Mouse (Mus musculus): Measurements from ENCODE around the gene Gm6217. TPM values are rescaled to one million over a fixed set of nuclear protein-coding genes. Genes with fewer than 3 reads are reported as not detected.
A peak's percentile ranks its signal among the peaks of the same experiment; 100 is the strongest.
"Not testable (repeated sequence)": the region's sequence is repeated elsewhere in the genome, so short reads cannot be mapped to it uniquely, and the experiment has no call there.

The Gm6217 gene
- polyA plus RNA-seq, 1 experiment, result not detected

DNA sequence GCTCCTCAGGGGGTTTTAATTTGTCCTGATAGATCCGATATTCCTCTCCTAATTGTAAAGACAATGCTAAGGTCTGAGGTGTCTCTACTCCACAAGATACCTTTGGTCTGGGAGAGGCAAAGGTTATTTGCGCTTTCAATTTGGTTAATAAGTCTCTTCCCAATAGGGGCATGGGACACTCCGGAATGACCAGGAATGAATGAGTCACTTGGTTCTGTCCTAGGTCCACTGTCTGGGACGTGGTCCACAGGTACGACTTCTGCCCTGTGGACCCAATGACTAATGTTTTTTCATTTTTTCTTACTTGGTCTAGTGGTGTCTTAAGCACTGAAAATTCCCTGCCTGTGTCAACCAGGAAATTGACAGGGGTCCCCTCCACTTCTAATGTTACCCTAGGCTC is 7.5 kb upstream of the Gm6217 start:
- H3K4me2 ChIP-seq (ENCODE audit: low read depth), result no peak overlapping the region
- TF ChIP-seq POLR2AphosphoS2 (IDR thresholded peaks at IDR 0.05; ENCODE audit: insufficient read length, low read depth), result no peak
- TF ChIP-seq TCF3 (IDR thresholded peaks at IDR 0.05; ENCODE audit: insufficient read length, low read depth), result no peak
- no peak for TF ChIP-seq REST (IDR thresholded peaks at IDR 0.05; ENCODE audit: insufficient read depth, insufficient read length)
- TF ChIP-seq TCF12 (IDR thresholded peaks at IDR 0.05; ENCODE audit: insufficient read depth, poor library complexity, severe bottlenecking), result no peak
- no peak for TF ChIP-seq USF1 (IDR thresholded peaks at IDR 0.05; ENCODE audit: low read depth)
- no peak for TF ChIP-seq MYOG (IDR thresholded peaks at IDR 0.05; ENCODE audit: control insufficient read depth in 1 of 3, insufficient read depth in 1 of 3, insufficient read length in 2 of 3, low read depth in 2 of 3)
- TF ChIP-seq E2F4 (IDR thresholded peaks at IDR 0.05; ENCODE audit: insufficient read depth), result no peak
- TF ChIP-seq SRF (IDR thresholded peaks at IDR 0.05; ENCODE audit: control insufficient read depth, insufficient read length, low read depth), result no peak
- no peak for TF ChIP-seq MYOD1 (IDR thresholded peaks at IDR 0.05; ENCODE audit: control insufficient read depth in 1 of 3, insufficient read length in 2 of 3, low read depth in 2 of 3)
- TF ChIP-seq CEBPB (IDR thresholded peaks at IDR 0.05; ENCODE audit: insufficient read depth, poor library complexity, severe bottlenecking), result no peak
- TF ChIP-seq MAX (IDR thresholded peaks at IDR 0.05; ENCODE audit: low read depth), result no peak
- TF ChIP-seq POLR2A (IDR thresholded peaks at IDR 0.05; ENCODE audit: insufficient read length, low read depth), result no peak
- H3K4me3 ChIP-seq, result no peak overlapping the region
- no peak overlapping the region for H3ac ChIP-seq (ENCODE audit: control insufficient read depth, insufficient read length)
- H3K27me3 ChIP-seq (ENCODE audit: control insufficient read depth, insufficient read depth, insufficient read length), result no peaks in the 10 kb centered on the region
- no peaks in the 10 kb centered on the region for H3K79me2 ChIP-seq (ENCODE audit: control insufficient read depth, insufficient read depth)
- H3K36me3 ChIP-seq (ENCODE audit: control insufficient read depth, insufficient read depth), result no peaks in the 10 kb centered on the region

DNA sequence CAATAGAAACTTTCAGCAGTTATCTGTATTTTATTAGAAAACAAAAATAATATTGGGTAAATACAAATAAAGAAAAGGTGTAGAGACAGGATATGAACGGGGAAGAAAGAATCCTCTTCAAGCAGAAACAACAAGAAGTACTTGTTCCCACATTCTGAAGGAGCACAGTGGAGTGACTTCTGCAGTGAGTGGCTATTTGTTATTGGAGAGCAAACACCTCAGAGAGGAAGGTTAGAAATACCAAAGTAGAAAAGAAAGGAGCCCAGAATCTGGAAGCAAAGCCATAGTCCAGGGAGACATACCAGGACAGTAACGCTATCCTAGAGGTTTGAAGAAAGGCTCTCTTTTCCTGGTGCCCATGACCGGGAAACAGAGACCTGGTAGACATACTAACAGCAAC is 641 bp downstream of the Gm6217 start:
- not testable (repeated sequence) for H3K4me2 ChIP-seq (ENCODE audit: low read depth); H3K79me2 ChIP-seq (ENCODE audit: control insufficient read depth, insufficient read depth); H3K27me3 ChIP-seq (ENCODE audit: control insufficient read depth, insufficient read depth, insufficient read length); H3ac ChIP-seq (ENCODE audit: control insufficient read depth, insufficient read length); H3K4me3 ChIP-seq; H3K36me3 ChIP-seq (ENCODE audit: control insufficient read depth, insufficient read depth)

DNA sequence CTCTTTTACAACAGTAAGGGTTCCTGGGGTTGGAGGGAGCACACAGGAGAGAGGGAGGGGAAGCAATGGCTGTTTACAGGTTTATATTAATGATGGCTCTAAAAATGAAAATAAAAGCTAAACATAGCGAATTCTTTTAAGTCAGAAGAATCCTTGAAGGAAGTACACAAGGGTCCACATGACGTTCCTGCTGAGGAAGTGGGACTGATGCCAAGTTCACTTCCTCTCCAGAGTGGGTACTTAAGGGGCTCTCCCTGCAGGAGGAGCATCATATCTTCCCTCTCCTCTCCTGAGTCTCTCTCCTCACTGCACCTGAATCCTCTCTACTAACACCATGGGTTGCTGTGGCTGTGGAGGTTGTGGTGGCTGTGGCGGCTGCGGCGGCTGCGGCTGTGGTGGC is 6.5 kb downstream of the Gm6217 start, which contains the start of gene A030014E15Rik:
A030014E15Rik (plus strand) TSS at position 268 of the 400 bp plus-strand sequence.
- no peaks in the 10 kb centered on the region for H3K36me3 ChIP-seq (ENCODE audit: control insufficient read depth, insufficient read depth)
- H3K79me2 ChIP-seq (ENCODE audit: control insufficient read depth, insufficient read depth), result no peaks in the 10 kb centered on the region
- peaks cover 10% of the 10 kb centered on the region for H3K27me3 ChIP-seq (ENCODE audit: control insufficient read depth, insufficient read depth, insufficient read length)
- TF ChIP-seq TCF12 (IDR thresholded peaks at IDR 0.05; ENCODE audit: insufficient read depth, poor library complexity, severe bottlenecking) (no peak), POLR2A (IDR thresholded peaks at IDR 0.05; ENCODE audit: insufficient read length, low read depth) (no peak), REST (IDR thresholded peaks at IDR 0.05; ENCODE audit: insufficient read depth, insufficient read length) (no peak), USF1 (IDR thresholded peaks at IDR 0.05; ENCODE audit: low read depth) (no peak), MAX (IDR thresholded peaks at IDR 0.05; ENCODE audit: low read depth) (no peak), MYOD1 (IDR thresholded peaks at IDR 0.05; ENCODE audit: control insufficient read depth in 1 of 3, insufficient read length in 2 of 3, low read depth in 2 of 3) (no peak), MYOG (IDR thresholded peaks at IDR 0.05; ENCODE audit: control insufficient read depth in 1 of 3, insufficient read depth in 1 of 3, insufficient read length in 2 of 3, low read depth in 2 of 3) (no peak), TCF3 (IDR thresholded peaks at IDR 0.05; ENCODE audit: insufficient read length, low read depth) (no peak), CEBPB (IDR thresholded peaks at IDR 0.05; ENCODE audit: insufficient read depth, poor library complexity, severe bottlenecking) (no peak), SRF (IDR thresholded peaks at IDR 0.05; ENCODE audit: control insufficient read depth, insufficient read length, low read depth) (no peak), E2F4 (IDR thresholded peaks at IDR 0.05; ENCODE audit: insufficient read depth) (no peak), POLR2AphosphoS2 (IDR thresholded peaks at IDR 0.05; ENCODE audit: insufficient read length, low read depth) (no peak)
- no peak within 1 kb of the TSS for H3K4me2 ChIP-seq (ENCODE audit: low read depth)
- no peak within 1 kb of the TSS for H3ac ChIP-seq (ENCODE audit: control insufficient read depth, insufficient read length)
- no peak within 1 kb of the TSS for H3K4me3 ChIP-seq

DNA sequence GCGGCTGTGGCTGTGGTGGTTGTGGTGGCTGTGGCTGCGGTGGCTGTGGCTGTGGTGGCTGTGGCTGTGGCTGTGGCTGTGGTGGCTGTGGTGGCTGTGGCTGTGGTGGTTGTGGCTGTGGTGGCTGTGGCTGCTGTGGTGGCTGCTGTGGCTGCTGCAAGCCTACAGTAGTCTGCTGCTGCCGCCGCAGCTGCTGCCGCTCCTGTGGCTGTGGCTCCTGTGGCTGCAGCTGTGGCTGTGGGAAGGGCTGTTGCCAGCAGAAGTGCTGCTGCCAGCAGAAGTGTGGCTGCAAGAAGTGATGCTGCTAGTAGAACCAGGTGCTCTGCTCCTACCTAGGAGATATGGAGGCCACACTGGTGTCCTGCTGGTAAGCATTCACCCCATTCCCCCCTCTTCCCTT is 17.8 kb downstream of the Gm6217 start:
- H3K4me3 ChIP-seq; H3K4me2 ChIP-seq (ENCODE audit: low read depth); H3ac ChIP-seq (ENCODE audit: control insufficient read depth, insufficient read length); H3K27me3 ChIP-seq (ENCODE audit: control insufficient read depth, insufficient read depth, insufficient read length); H3K36me3 ChIP-seq (ENCODE audit: control insufficient read depth, insufficient read depth); H3K79me2 ChIP-seq (ENCODE audit: control insufficient read depth, insufficient read depth): not testable (repeated sequence)
- TF ChIP-seq MYOD1 (IDR thresholded peaks at IDR 0.05; ENCODE audit: control insufficient read depth in 1 of 3, insufficient read length in 2 of 3, low read depth in 2 of 3), result peak in 1 of 3 experiments; percentile 56
- peak in 1 of 3 experiments; percentile 50 for TF ChIP-seq MYOG (IDR thresholded peaks at IDR 0.05; ENCODE audit: control insufficient read depth in 1 of 3, insufficient read depth in 1 of 3, insufficient read length in 2 of 3, low read depth in 2 of 3)

DNA sequence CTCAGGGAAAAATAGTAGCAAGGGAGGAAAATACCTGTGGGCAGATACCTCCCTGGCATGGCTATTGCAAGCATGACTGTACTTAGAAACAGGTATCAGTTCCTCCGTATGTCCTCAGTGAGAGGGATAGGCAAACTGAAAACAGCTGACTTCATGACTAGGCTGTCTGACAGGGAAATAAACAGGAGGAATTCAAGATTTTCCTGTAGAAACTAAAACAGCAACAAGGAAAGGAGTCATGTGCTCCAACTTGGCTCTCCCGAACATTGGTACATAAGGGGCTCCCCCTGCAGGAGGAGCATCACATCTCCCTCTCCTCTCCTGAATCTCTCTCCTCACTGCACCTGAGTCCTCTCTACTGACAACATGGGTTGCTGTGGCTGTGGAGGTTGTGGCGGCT is 18.2 kb downstream of the Gm6217 start, which contains the start of gene A030005L19Rik:
A030005L19Rik (plus strand) TSS at position 301 of the 400 bp plus-strand sequence.
- H3K79me2 ChIP-seq (ENCODE audit: control insufficient read depth, insufficient read depth), result no peaks in the 10 kb centered on the region
- H3K4me3 ChIP-seq, result no peak within 1 kb of the TSS
- no peaks in the 10 kb centered on the region for H3K27me3 ChIP-seq (ENCODE audit: control insufficient read depth, insufficient read depth, insufficient read length)
- TF ChIP-seq SRF (IDR thresholded peaks at IDR 0.05; ENCODE audit: control insufficient read depth, insufficient read length, low read depth), result no peak
- TF ChIP-seq USF1 (IDR thresholded peaks at IDR 0.05; ENCODE audit: low read depth), result no peak
- TF ChIP-seq POLR2AphosphoS2 (IDR thresholded peaks at IDR 0.05; ENCODE audit: insufficient read length, low read depth), result no peak
- no peak for TF ChIP-seq E2F4 (IDR thresholded peaks at IDR 0.05; ENCODE audit: insufficient read depth)
- no peak for TF ChIP-seq POLR2A (IDR thresholded peaks at IDR 0.05; ENCODE audit: insufficient read length, low read depth)
- no peak for TF ChIP-seq TCF12 (IDR thresholded peaks at IDR 0.05; ENCODE audit: insufficient read depth, poor library complexity, severe bottlenecking)
- H3K36me3 ChIP-seq (ENCODE audit: control insufficient read depth, insufficient read depth), result no peaks in the 10 kb centered on the region
- no peak within 1 kb of the TSS for H3ac ChIP-seq (ENCODE audit: control insufficient read depth, insufficient read length)
- H3K4me2 ChIP-seq (ENCODE audit: low read depth), result no peak within 1 kb of the TSS

Measured in myocyte (in vitro differentiated cells).